Mouse (Mus musculus) 416B (cell line): ENCODE measurements around the gene Pxk.

Source experiments
- DNase-seq: peaks from one replicate; pipeline ENCODE4 v3.0.0; 2011; ENCODE audit warnings: low read depth

The Pxk gene

GRCm38 (mm10) chr14:8146611-8147223 is 48.7 kb downstream of the Pxk start:
- DNase-seq: no peak

GRCm38 (mm10) chr14:8148842-8149241 is 50.8 kb downstream of the Pxk start:
- DNase-seq: no peak

- DNase-seq: no peak
Observed at GRCm38 (mm10) chr14:8151757-8152156, 53.7 kb downstream of the Pxk start.

GRCm38 (mm10) chr14:8154072-8154471 is 56.1 kb downstream of the Pxk start:
- peak; percentile 65 for DNase-seq

- peak; percentile 44 for DNase-seq
Observed at GRCm38 (mm10) chr14:8156947-8157346, 58.9 kb downstream of the Pxk start.

- no peak for DNase-seq
Observed at GRCm38 (mm10) chr14:8158721-8159120, 60.7 kb downstream of the Pxk start.

GRCm38 (mm10) chr14:8159141-8159540 is 61.1 kb downstream of the Pxk start:
- no peak for DNase-seq

GRCm38 (mm10) chr14:8161777-8162176 is 63.8 kb downstream of the Pxk start:
- DNase-seq: peak; percentile 42

GRCm38 (mm10) chr14:8164463-8164862 is 66.5 kb downstream of the Pxk start:
- DNase-seq: no peak

GRCm38 (mm10) chr14:8172507-8173410 is 74.7 kb downstream of the Pxk start, which contains the start of gene Pdhb:
Gene Pdhb, minus strand, starts transcription at chr14:8173025.
- DNase-seq: peak; percentile 99

GRCm38 (mm10) chr14:8173542-8174250 is 75.7 kb downstream of the Pxk start:
- peak; percentile 80 for DNase-seq

- DNase-seq: peak; percentile 38
Observed at GRCm38 (mm10) chr14:8174634-8175033, 76.6 kb downstream of the Pxk start.

- peak; percentile 54 for DNase-seq
Observed at GRCm38 (mm10) chr14:8176251-8176650, 78.2 kb downstream of the Pxk start.

- no peak for DNase-seq
Observed at GRCm38 (mm10) chr14:8180371-8181035, 82.5 kb downstream of the Pxk start.

GRCm38 (mm10) chr14:8183330-8183729 is 85.3 kb downstream of the Pxk start:
- peak; percentile 24 for DNase-seq

GRCm38 (mm10) chr14:8186278-8187045 is 88.5 kb downstream of the Pxk start:
- no peak for DNase-seq

- no peak for DNase-seq
Observed at GRCm38 (mm10) chr14:8190556-8190955, 92.5 kb downstream of the Pxk start.

- DNase-seq: no peak
Observed at GRCm38 (mm10) chr14:8191331-8191965, 93.4 kb downstream of the Pxk start.

GRCm38 (mm10) chr14:8192727-8193126 is 94.7 kb downstream of the Pxk start:
- no peak for DNase-seq

GRCm38 (mm10) chr14:8200769-8201168 is 102.8 kb downstream of the Pxk start:
- DNase-seq: no peak

GRCm38 (mm10) chr14:8201715-8202114 is 103.7 kb downstream of the Pxk start:
- no peak for DNase-seq
